Mouse (Mus musculus) ES-E14 (cell line): Measurements from ENCODE around the gene Cfap97d2.

Experiments
- MAFK ChIP-seq: IDR thresholded peaks from 2 replicates; pipeline ENCODE4 v1.6.1; 2014; ENCODE audit warnings: mild to moderate bottlenecking, low read depth, low read length, inconsistent platforms; ENCODE audit not compliant: insufficient read depth
- ZC3H11A ChIP-seq: IDR thresholded peaks from 2 replicates; pipeline ENCODE4 v1.6.1; 2012; ENCODE audit warnings: low read depth, mild to moderate bottlenecking, inconsistent platforms, low read length, borderline replicate concordance

GRCm38 (mm10) chr8:13678182-13678581 is 27.5 kb upstream of the Cfap97d2 start:
- no peak for TF ChIP-seq MAFK
- TF ChIP-seq ZC3H11A: no peak
